Mouse (Mus musculus): Measurements from ENCODE around the gene Rab7. TPM values are rescaled to one million over a fixed set of nuclear protein-coding genes. Genes with fewer than 3 reads are reported as not detected.

Gene Rab7
- polyA plus RNA-seq, 1 experiment from 2014 or later, result 1,341 TPM

GRCm38 (mm10) chr6:88064072-88064642, 19.1 kb upstream of the Rab7 start:
- Histone ChIP-seq H3K79me2 (ENCODE audit: inconsistent target) (no peaks in the 10 kb centered on the region), H3K36me3 (ENCODE audit: inconsistent target) (no peaks in the 10 kb centered on the region), H3K27ac (peak overlapping the region; percentile 73), H3K4me3 (ENCODE audit: inconsistent target) (no peak overlapping the region)
- WGBS (ENCODE audit: missing documents), result 50% methylated on average over 3 of the region's 3 CpGs

- no peak overlapping the region for H3K4me3 ChIP-seq (ENCODE audit: inconsistent target)
- 100% methylated on average over 4 of the region's 4 CpGs for WGBS (ENCODE audit: missing documents)
- H3K79me2 ChIP-seq (ENCODE audit: inconsistent target), result no peaks in the 10 kb centered on the region
- no peaks in the 10 kb centered on the region for H3K36me3 ChIP-seq (ENCODE audit: inconsistent target)
- H3K27ac ChIP-seq, result no peak overlapping the region
These were observed 17.3 kb upstream of the Rab7 start for GRCm38 (mm10) chr6:88062398-88062797.

- Histone ChIP-seq H3K4me3 (ENCODE audit: inconsistent target) (no peak overlapping the region), H3K36me3 (ENCODE audit: inconsistent target) (no peaks in the 10 kb centered on the region), H3K27ac (no peak overlapping the region), H3K79me2 (ENCODE audit: inconsistent target) (no peaks in the 10 kb centered on the region)
- WGBS (ENCODE audit: missing documents), result 94% methylated on average over 4 of the region's 4 CpGs
These were observed 16.3 kb upstream of the Rab7 start for GRCm38 (mm10) chr6:88061406-88061805.

GRCm38 (mm10) chr6:88060602-88061001, 15.5 kb upstream of the Rab7 start:
- WGBS (ENCODE audit: missing documents), result 17% methylated on average over 4 of the region's 4 CpGs
- no peak overlapping the region for H3K27ac ChIP-seq

GRCm38 (mm10) chr6:88059903-88060302, 14.8 kb upstream of the Rab7 start:
- WGBS (ENCODE audit: missing documents), result 92% methylated on average over 5 of the region's 5 CpGs
- Histone ChIP-seq H3K79me2 (ENCODE audit: inconsistent target) (no peaks in the 10 kb centered on the region), H3K27ac (no peak overlapping the region), H3K4me3 (ENCODE audit: inconsistent target) (no peak overlapping the region), H3K36me3 (ENCODE audit: inconsistent target) (no peaks in the 10 kb centered on the region)

More at GRCm38 (mm10) chr6:88060602-88061001, 15.5 kb upstream of the Rab7 start:
- H3K79me2 ChIP-seq (ENCODE audit: inconsistent target), result no peaks in the 10 kb centered on the region
- no peak overlapping the region for H3K4me3 ChIP-seq (ENCODE audit: inconsistent target)
- H3K36me3 ChIP-seq (ENCODE audit: inconsistent target), result no peaks in the 10 kb centered on the region

GRCm38 (mm10) chr6:88056866-88057265, 11.8 kb upstream of the Rab7 start:
- H3K36me3 ChIP-seq (ENCODE audit: inconsistent target), result no peaks in the 10 kb centered on the region
- H3K79me2 ChIP-seq (ENCODE audit: inconsistent target), result no peaks in the 10 kb centered on the region
- no peak overlapping the region for H3K4me3 ChIP-seq (ENCODE audit: inconsistent target)
- H3K27ac ChIP-seq, result peak overlapping the region; percentile 38
- WGBS (ENCODE audit: missing documents), result 63% methylated on average over 5 of the region's 5 CpGs

- 100% methylated on average over 5 of the region's 5 CpGs for WGBS (ENCODE audit: missing documents)
- H3K36me3 ChIP-seq (ENCODE audit: inconsistent target), result no peaks in the 10 kb centered on the region
- no peak overlapping the region for H3K27ac ChIP-seq
- no peak overlapping the region for H3K4me3 ChIP-seq (ENCODE audit: inconsistent target)
- H3K79me2 ChIP-seq (ENCODE audit: inconsistent target), result no peaks in the 10 kb centered on the region
These were observed 10.6 kb upstream of the Rab7 start for GRCm38 (mm10) chr6:88055663-88056062.

GRCm38 (mm10) chr6:88054081-88054835, 9.2 kb upstream of the Rab7 start:
- Histone ChIP-seq H3K79me2 (ENCODE audit: inconsistent target) (no peaks in the 10 kb centered on the region), H3K4me3 (ENCODE audit: inconsistent target) (no peak overlapping the region), H3K36me3 (ENCODE audit: inconsistent target) (no peaks in the 10 kb centered on the region), H3K27ac (peak overlapping the region; percentile 51)
- WGBS (ENCODE audit: missing documents), result 74% methylated on average over 7 of the region's 9 CpGs

GRCm38 (mm10) chr6:88053228-88054080, 8.4 kb upstream of the Rab7 start:
- H3K4me3 ChIP-seq (ENCODE audit: inconsistent target), result no peak overlapping the region
- 55% methylated on average over 11 of the region's 11 CpGs for WGBS (ENCODE audit: missing documents)
- no peaks in the 10 kb centered on the region for H3K79me2 ChIP-seq (ENCODE audit: inconsistent target)
- peak overlapping the region; percentile 51 for H3K27ac ChIP-seq
- no peaks in the 10 kb centered on the region for H3K36me3 ChIP-seq (ENCODE audit: inconsistent target)

GRCm38 (mm10) chr6:88051206-88051605, 6.1 kb upstream of the Rab7 start:
- WGBS (ENCODE audit: missing documents), result 96% methylated on average over 5 of the region's 5 CpGs
- Histone ChIP-seq H3K4me3 (ENCODE audit: inconsistent target) (no peak overlapping the region), H3K79me2 (ENCODE audit: inconsistent target) (no peaks in the 10 kb centered on the region), H3K27ac (no peak overlapping the region), H3K36me3 (ENCODE audit: inconsistent target) (no peaks in the 10 kb centered on the region)

- H3K36me3 ChIP-seq (ENCODE audit: inconsistent target), result no peaks in the 10 kb centered on the region
- H3K4me3 ChIP-seq (ENCODE audit: inconsistent target), result no peak overlapping the region
- H3K79me2 ChIP-seq (ENCODE audit: inconsistent target), result peaks cover 7% of the 10 kb centered on the region
- WGBS (ENCODE audit: missing documents), result 92% methylated on average over 6 of the region's 6 CpGs
- no peak overlapping the region for H3K27ac ChIP-seq
These were observed 3.9 kb upstream of the Rab7 start for GRCm38 (mm10) chr6:88049008-88049407.

GRCm38 (mm10) chr6:88047853-88048252, 2.8 kb upstream of the Rab7 start:
- 32% methylated on average over 4 of the region's 5 CpGs for WGBS (ENCODE audit: missing documents)
- Histone ChIP-seq H3K4me3 (ENCODE audit: inconsistent target) (no peak overlapping the region), H3K27ac (peak overlapping the region; percentile 40), H3K36me3 (ENCODE audit: inconsistent target) (no peaks in the 10 kb centered on the region), H3K79me2 (ENCODE audit: inconsistent target) (peaks cover 18% of the 10 kb centered on the region)

- H3K27ac ChIP-seq, result no peak overlapping the region
- no peak overlapping the region for H3K4me3 ChIP-seq (ENCODE audit: inconsistent target)
- H3K79me2 ChIP-seq (ENCODE audit: inconsistent target), result peaks cover 43% of the 10 kb centered on the region
- 34% methylated on average over 3 of the region's 3 CpGs for WGBS (ENCODE audit: missing documents)
- no peaks in the 10 kb centered on the region for H3K36me3 ChIP-seq (ENCODE audit: inconsistent target)
These were observed 316 bp upstream of the Rab7 start for GRCm38 (mm10) chr6:88045406-88045766.

- Histone ChIP-seq H3K36me3 (ENCODE audit: inconsistent target) (no peaks in the 10 kb centered on the region; the same call in 1 of the 2 replicates), H3K79me2 (ENCODE audit: inconsistent target) (peaks cover 55% of the 10 kb centered on the region), H3K27ac (peak overlapping the region; percentile 81), H3K4me3 (ENCODE audit: inconsistent target) (peak overlapping the region; percentile 83)
- 0% methylated on average over 3 of the region's 3 CpGs for WGBS (ENCODE audit: missing documents)
These were observed 865 bp downstream of the Rab7 start for GRCm38 (mm10) chr6:88044234-88044576.

- H3K79me2 ChIP-seq (ENCODE audit: inconsistent target), result peaks cover 74% of the 10 kb centered on the region
- no peak overlapping the region for H3K27ac ChIP-seq
- 94% methylated on average over 3 of the region's 3 CpGs for WGBS (ENCODE audit: missing documents)
- H3K4me3 ChIP-seq (ENCODE audit: inconsistent target), result no peak overlapping the region
- H3K36me3 ChIP-seq (ENCODE audit: inconsistent target), result peaks cover 12% of the 10 kb centered on the region; the same call in 1 of the 2 replicates
These were observed 2.7 kb downstream of the Rab7 start for GRCm38 (mm10) chr6:88042336-88042735.

All from macrophage (primary cell).